Mouse (Mus musculus) midbrain, embryonic 16.5 days (tissue): ENCODE data around the gene Lmo7. TPM values are rescaled to one million over a fixed set of nuclear protein-coding genes. Genes with fewer than 3 reads are reported as not detected.

ENCODE experiments used
- ATAC-seq: fragments of 200-750 bp; cut with Nextera tagmentation; 2 replicates; pipeline ENCODE4 v1.8.0; 2017; ENCODE audit warnings: moderate TSS enrichment
- H3K27ac ChIP-seq: fragments of 300-500 bp; sonication (generic); 2 replicates; pipeline ENCODE4 v1.5.1; 2014; ENCODE audit warnings: mild to moderate bottlenecking, low read length, mixed read lengths
- H3K27me3 ChIP-seq: fragments of 300-500 bp; sonication (generic); 2 replicates; pipeline ENCODE4 v1.6.1; 2014; ENCODE audit warnings: low read depth, low read length, mixed read lengths; ENCODE audit not compliant: control insufficient read depth, insufficient read depth
- H3K36me3 ChIP-seq: fragments of 300-500 bp; sonication (generic); 2 replicates; pipeline ENCODE4 v1.6.1; 2014; ENCODE audit warnings: mild to moderate bottlenecking, low read length, moderate library complexity, mixed read lengths; ENCODE audit not compliant: control insufficient read depth, insufficient read depth
- H3K4me1 ChIP-seq: fragments of 300-500 bp; sonication (generic); 2 replicates; pipeline ENCODE4 v1.6.1; 2014; ENCODE audit warnings: mild to moderate bottlenecking, low read length, mixed read lengths; ENCODE audit not compliant: control insufficient read depth, insufficient read depth
- H3K4me2 ChIP-seq: fragments of 300-500 bp; sonication (generic); 2 replicates; pipeline ENCODE4 v1.6.1; 2014; ENCODE audit warnings: mild to moderate bottlenecking, low read length, mixed read lengths
- H3K4me3 ChIP-seq: fragments of 300-500 bp; sonication (generic); 2 replicates; pipeline ENCODE4 v1.5.1; 2014; ENCODE audit warnings: low read depth, mild to moderate bottlenecking, low read length, moderate library complexity, mixed read lengths
- H3K9ac ChIP-seq: fragments of 300-500 bp; sonication (generic); 2 replicates; pipeline ENCODE4 v1.6.1; 2014; ENCODE audit warnings: low read depth, low read length, mixed read lengths
- H3K9me3 ChIP-seq: fragments of 300-500 bp; sonication (generic); replicated peaks from 2 replicates; pipeline ENCODE4 v1.6.1; 2014; ENCODE audit warnings: mild to moderate bottlenecking, low read length, mixed read lengths; ENCODE audit not compliant: control insufficient read depth, poor library complexity, severe bottlenecking
- WGBS: fragments of 180-500 bp; shearing (Covaris S2); extraction: QIAGEN DNeasy Blood & Tissue Kit; methylation state at CpG from one replicate; pipeline ENCODE4 v1.1.7; 2014; 5-methylcytosine and 5-hydroxymethylcytosine counted together
- polyA plus RNA-seq: library from polyadenylated mRNA; unstranded; fragments of >200 nt; fragmentation: Nextera tagmentation; extraction: Ambion mirVana; gene quantifications from 2 replicates; pipeline ENCODE4 v1.2.1, GENCODE M21; 2015

Gene Lmo7
- polyA plus RNA-seq, 1 experiment from 2014 or later, result 3.8 TPM

- Histone ChIP-seq H3K9ac (no peak overlapping the region), H3K36me3 (no peaks in the 10 kb centered on the region), H3K4me2 (no peak overlapping the region), H3K4me1 (no peaks in the 10 kb centered on the region), H3K9me3 (no peaks in the 10 kb centered on the region), H3K27ac (no peak overlapping the region), H3K4me3 (no peak overlapping the region), H3K27me3 (no peaks in the 10 kb centered on the region)
- 81% methylated on average over 7 of the region's 7 CpGs for whole genome bisulfite sequencing
- no peak for ATAC-seq
These were observed 108.6 kb downstream of the Lmo7 start for GRCm38 (mm10) chr14:101838231-101838839.

DNA sequence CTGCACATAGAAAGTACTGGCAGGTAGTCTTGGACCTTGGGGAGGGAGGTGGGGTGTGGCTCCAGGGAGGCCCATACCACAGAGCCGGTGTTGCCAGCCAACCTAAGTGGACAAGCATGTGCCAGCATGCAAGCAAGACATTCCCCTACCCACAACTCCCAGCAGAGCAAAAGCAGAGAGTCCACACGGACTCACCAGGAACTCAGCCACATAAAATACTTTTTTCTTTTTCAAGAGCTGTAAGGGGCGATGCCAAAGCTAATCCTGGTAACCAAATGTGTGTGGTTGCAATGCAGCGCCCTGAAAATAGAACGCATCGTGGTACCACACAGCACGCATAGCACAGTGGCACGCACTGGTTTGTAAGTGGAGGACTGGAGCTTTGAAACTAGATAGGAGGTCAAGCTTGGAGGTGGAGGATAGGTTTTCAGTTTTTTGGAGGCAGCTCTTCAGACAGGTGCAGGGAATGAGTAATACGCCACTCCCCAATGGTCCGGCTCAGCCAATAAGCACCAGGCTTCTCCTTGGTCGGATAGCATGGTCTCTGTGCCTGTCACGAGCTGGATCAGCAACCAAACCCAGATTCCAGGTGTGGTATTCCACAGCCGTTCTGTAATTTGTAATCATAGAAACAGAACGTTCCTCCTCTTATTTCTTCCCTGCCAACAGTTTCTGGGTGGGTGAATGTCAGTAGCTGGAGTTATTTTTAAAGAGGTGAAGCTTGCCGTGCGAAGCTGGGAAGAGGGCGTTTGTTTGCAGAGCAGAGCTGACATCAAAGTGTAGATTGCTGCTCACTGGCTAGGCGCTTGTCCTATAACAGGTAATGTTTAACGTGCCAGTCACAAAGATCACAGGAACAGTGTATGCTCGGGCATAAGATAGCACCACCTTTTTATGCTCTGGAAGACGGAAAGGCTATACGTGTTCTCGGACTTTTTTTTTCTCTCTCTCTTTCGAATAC is 110.3 kb downstream of the Lmo7 start:
- peak overlapping the region; percentile 33 for H3K4me2 ChIP-seq
- H3K27me3 ChIP-seq, result no peaks in the 10 kb centered on the region
- H3K9me3 ChIP-seq, result no peaks in the 10 kb centered on the region
- no peak overlapping the region for H3K27ac ChIP-seq
- H3K36me3 ChIP-seq, result no peaks in the 10 kb centered on the region
- H3K4me3 ChIP-seq, result 0 out of 2 replicates have a peak overlapping the region, but pooled peaks have one; percentile 3
- 76% methylated on average over 24 of the region's 24 CpGs for WGBS
- H3K4me1 ChIP-seq, result no peaks in the 10 kb centered on the region
- H3K9ac ChIP-seq, result no peak overlapping the region
- 0 out of 2 replicates have a peak, but pooled peaks have one; percentile 25 for ATAC-seq

DNA sequence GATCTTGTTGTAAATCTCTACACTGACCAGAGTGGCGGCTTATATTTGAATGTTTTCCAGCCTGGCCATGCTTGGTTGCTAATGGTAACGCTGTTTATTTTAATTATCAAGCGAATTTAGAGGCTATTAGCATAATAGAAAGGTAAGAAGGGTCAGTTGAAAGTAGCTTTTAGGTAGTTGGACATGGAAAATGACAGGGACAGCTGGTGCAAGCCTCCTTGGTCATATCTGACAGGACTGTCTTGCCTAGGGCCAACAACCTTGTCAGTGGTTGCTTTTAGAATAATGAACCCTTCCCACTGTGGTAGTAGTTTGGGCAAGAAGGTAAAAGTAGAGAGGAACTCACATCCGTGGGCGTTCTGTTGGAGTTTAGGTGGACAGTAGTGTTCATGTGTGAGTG is 111.5 kb downstream of the Lmo7 start:
- Histone ChIP-seq H3K9me3 (no peaks in the 10 kb centered on the region), H3K4me2 (peak overlapping the region; percentile 12; the same call in 1 of the 2 replicates), H3K36me3 (no peaks in the 10 kb centered on the region), H3K4me1 (no peaks in the 10 kb centered on the region), H3K27ac (no peak overlapping the region), H3K27me3 (no peaks in the 10 kb centered on the region), H3K9ac (no peak overlapping the region), H3K4me3 (no peak overlapping the region)
- WGBS, result 78% methylated on average over 5 of the region's 5 CpGs
- no peak for ATAC-seq

DNA sequence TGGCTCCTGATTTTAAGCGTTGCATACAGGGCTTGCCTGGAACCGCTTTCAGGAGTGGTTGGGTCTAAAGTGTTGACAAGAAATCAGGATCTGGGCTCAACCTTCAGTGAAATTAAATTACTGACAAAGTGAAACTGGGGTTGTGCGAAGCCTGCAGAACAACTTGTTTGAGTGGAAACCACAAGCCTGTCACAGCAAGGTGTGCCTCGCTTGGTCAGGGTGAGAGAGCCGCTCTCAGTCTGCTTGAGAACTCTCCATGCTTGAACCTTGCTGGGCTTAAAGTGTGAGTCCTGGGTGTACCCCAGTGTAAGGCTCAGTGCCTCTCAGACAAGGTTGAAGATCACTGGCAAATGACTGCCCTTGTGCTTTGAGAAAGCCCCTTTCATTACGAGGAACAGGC is 112.8 kb downstream of the Lmo7 start:
- H3K36me3 ChIP-seq, result no peaks in the 10 kb centered on the region
- ATAC-seq, result no peak
- H3K4me2 ChIP-seq, result no peak overlapping the region
- no peak overlapping the region for H3K4me3 ChIP-seq
- no peaks in the 10 kb centered on the region for H3K4me1 ChIP-seq
- no peaks in the 10 kb centered on the region for H3K27me3 ChIP-seq
- no peaks in the 10 kb centered on the region for H3K9me3 ChIP-seq
- WGBS, result 88% methylated on average over 6 of the region's 6 CpGs
- no peak overlapping the region for H3K27ac ChIP-seq
- no peak overlapping the region for H3K9ac ChIP-seq

GRCm38 (mm10) chr14:101843443-101843842 is 113.7 kb downstream of the Lmo7 start:
- Histone ChIP-seq H3K4me3 (no peak overlapping the region), H3K27ac (no peak overlapping the region), H3K36me3 (no peaks in the 10 kb centered on the region), H3K4me2 (no peak overlapping the region), H3K9me3 (no peaks in the 10 kb centered on the region), H3K27me3 (no peaks in the 10 kb centered on the region), H3K9ac (no peak overlapping the region), H3K4me1 (no peaks in the 10 kb centered on the region)
- WGBS, result 88% methylated on average over 17 of the region's 17 CpGs
- no peak for ATAC-seq

DNA sequence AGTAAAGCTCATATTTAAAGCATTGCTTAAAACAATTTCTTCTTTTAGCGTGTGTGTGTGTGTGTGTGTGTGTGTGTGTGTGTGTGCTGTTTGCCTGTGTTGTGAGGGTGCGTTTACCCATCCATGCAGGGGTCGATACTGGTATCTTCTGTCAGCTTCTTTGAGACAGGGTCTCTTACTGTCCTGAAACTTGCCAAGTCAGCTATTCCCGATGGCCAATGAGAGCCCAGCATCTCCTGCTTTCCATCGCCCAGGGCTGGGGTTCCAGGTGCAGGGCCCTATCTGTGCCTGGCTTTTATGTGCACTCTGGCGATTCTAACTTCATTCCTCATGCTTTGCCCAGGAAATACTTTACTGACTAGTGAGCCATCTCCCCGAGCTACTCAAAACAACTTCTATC is 114.7 kb downstream of the Lmo7 start:
- H3K9me3 ChIP-seq, result no peaks in the 10 kb centered on the region
- H3K4me3 ChIP-seq, result no peak overlapping the region
- no peaks in the 10 kb centered on the region for H3K36me3 ChIP-seq
- no peak overlapping the region for H3K9ac ChIP-seq
- no peak for ATAC-seq
- no peak overlapping the region for H3K27ac ChIP-seq
- H3K27me3 ChIP-seq, result no peaks in the 10 kb centered on the region
- no peaks in the 10 kb centered on the region for H3K4me1 ChIP-seq
- WGBS, result 78% methylated on average over 7 of the region's 7 CpGs
- no peak overlapping the region for H3K4me2 ChIP-seq

DNA sequence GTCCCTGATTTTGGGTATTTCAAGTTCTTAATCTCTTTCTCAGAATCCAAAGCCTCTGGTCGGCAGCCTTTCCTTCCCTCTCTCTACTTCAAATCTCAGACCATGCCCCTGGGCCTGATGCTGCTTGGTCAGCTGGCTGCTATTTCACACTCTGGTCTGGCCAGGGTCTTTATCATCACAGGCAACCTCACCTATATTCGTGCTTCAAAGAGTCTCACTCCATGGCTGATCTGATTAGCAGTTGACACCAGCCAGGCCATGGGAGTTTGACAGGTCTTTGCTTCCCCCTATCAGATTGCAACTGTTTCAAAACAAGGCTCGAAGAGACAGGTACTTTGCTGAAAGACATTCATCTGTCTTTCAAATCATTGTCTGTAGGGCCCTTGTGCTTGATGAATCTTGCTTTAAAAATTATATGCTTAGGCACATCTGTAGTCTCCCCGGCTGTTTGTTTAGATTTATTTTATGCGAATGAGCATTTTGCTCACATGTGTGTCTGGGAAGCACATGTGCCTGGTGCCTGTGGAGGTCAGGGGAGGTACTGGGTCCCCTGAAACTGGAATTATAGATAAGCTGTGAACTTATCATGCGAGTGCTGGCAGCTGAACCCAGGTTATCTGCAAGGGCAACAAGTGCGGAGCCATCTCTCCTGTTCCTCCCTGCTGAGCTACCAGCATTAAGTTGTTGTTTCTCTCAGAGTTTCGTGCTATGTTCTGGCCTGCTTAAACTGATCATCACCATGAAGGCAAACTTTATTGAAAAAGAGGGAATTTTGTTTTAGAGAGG is 116.5 kb downstream of the Lmo7 start:
- Histone ChIP-seq H3K4me1 (no peaks in the 10 kb centered on the region), H3K4me3 (no peak overlapping the region), H3K36me3 (no peaks in the 10 kb centered on the region), H3K27ac (no peak overlapping the region), H3K4me2 (no peak overlapping the region), H3K9me3 (no peaks in the 10 kb centered on the region), H3K9ac (no peak overlapping the region), H3K27me3 (no peaks in the 10 kb centered on the region)
- 77% methylated on average over 8 of the region's 8 CpGs for WGBS
- no peak for ATAC-seq

- no peak overlapping the region for H3K27ac ChIP-seq
- ATAC-seq, result no peak
- H3K4me2 ChIP-seq, result no peak overlapping the region
- 86% methylated on average over 7 of the region's 7 CpGs for WGBS
- H3K27me3 ChIP-seq, result no peaks in the 10 kb centered on the region
- H3K9ac ChIP-seq, result no peak overlapping the region
- H3K4me1 ChIP-seq, result no peaks in the 10 kb centered on the region
- H3K9me3 ChIP-seq, result no peaks in the 10 kb centered on the region
- no peaks in the 10 kb centered on the region for H3K36me3 ChIP-seq
- H3K4me3 ChIP-seq, result no peak overlapping the region
These were observed 117.8 kb downstream of the Lmo7 start for GRCm38 (mm10) chr14:101847520-101847919.
